Mouse (Mus musculus): ENCODE measurements around the gene Trip6. TPM values are rescaled to one million over a fixed set of nuclear protein-coding genes. Genes with fewer than 3 reads are reported as not detected.

Gene Trip6
- polyA plus RNA-seq, 1 experiment: 22.2 TPM

GRCm38 (mm10) chr5:137277360-137278342, 36.6 kb downstream of the Trip6 start:
- Histone ChIP-seq H3K4me3 (ENCODE audit: low read depth, low read length) (no peak overlapping the region), H3K9me3 (replicated peaks; ENCODE audit: control insufficient read depth, insufficient read depth, low read length, poor library complexity, severe bottlenecking) (0 out of 2 replicates have a peak, but pooled peaks cover 3% of the 10 kb centered on the region), H3K9ac (ENCODE audit: low read depth, poor library complexity, severe bottlenecking) (no peak overlapping the region), H3K36me3 (ENCODE audit: control insufficient read depth, insufficient read depth, low read length, poor library complexity, severe bottlenecking) (no peaks in the 10 kb centered on the region), H3K4me1 (ENCODE audit: control insufficient read depth, insufficient read depth, low read length) (no peaks in the 10 kb centered on the region), H3K27me3 (ENCODE audit: control insufficient read depth, insufficient read depth, low read length, poor library complexity, severe bottlenecking) (no peaks in the 10 kb centered on the region), H3K27ac (ENCODE audit: insufficient read depth, low read length) (no peak overlapping the region)
- TF ChIP-seq CTCF (IDR thresholded peaks at IDR 0.05; ENCODE audit: low read depth, low read length) (peak; percentile 35), EP300 (IDR thresholded peaks at IDR 0.05; ENCODE audit: insufficient read depth, low read depth, low read length) (no peak)

- Histone ChIP-seq H3K9me3 (replicated peaks; ENCODE audit: control insufficient read depth, insufficient read depth, low read length, poor library complexity, severe bottlenecking) (no peaks in the 10 kb centered on the region), H3K27me3 (ENCODE audit: control insufficient read depth, insufficient read depth, low read length, poor library complexity, severe bottlenecking) (no peaks in the 10 kb centered on the region), H3K4me1 (ENCODE audit: control insufficient read depth, insufficient read depth, low read length) (no peaks in the 10 kb centered on the region), H3K4me3 (ENCODE audit: low read depth, low read length) (peak overlapping the region; percentile 46), H3K9ac (ENCODE audit: low read depth, poor library complexity, severe bottlenecking) (peak overlapping the region; percentile 20; the same call in 1 of the 2 replicates), H3K27ac (ENCODE audit: insufficient read depth, low read length) (peak overlapping the region; percentile 69; the same call in 1 of the 2 replicates), H3K36me3 (ENCODE audit: control insufficient read depth, insufficient read depth, low read length, poor library complexity, severe bottlenecking) (no peaks in the 10 kb centered on the region)
- TF ChIP-seq EP300 (IDR thresholded peaks at IDR 0.05; ENCODE audit: insufficient read depth, low read depth, low read length) (peak; percentile 50; the same call in 1 of the 2 replicates), POLR2A (IDR thresholded peaks at IDR 0.05; ENCODE audit: insufficient read depth, low read length) (no peak)
Observed at GRCm38 (mm10) chr5:137268131-137268910, 45.9 kb downstream of the Trip6 start.

GRCm38 (mm10) chr5:137264787-137265186, 49.4 kb downstream of the Trip6 start:
- Histone ChIP-seq H3K27ac (ENCODE audit: insufficient read depth, low read length) (no peak overlapping the region), H3K9ac (ENCODE audit: low read depth, poor library complexity, severe bottlenecking) (no peak overlapping the region), H3K9me3 (replicated peaks; ENCODE audit: control insufficient read depth, insufficient read depth, low read length, poor library complexity, severe bottlenecking) (no peaks in the 10 kb centered on the region), H3K36me3 (ENCODE audit: control insufficient read depth, insufficient read depth, low read length, poor library complexity, severe bottlenecking) (no peaks in the 10 kb centered on the region), H3K4me3 (ENCODE audit: low read depth, low read length) (no peak overlapping the region), H3K4me1 (ENCODE audit: control insufficient read depth, insufficient read depth, low read length) (no peaks in the 10 kb centered on the region), H3K27me3 (ENCODE audit: control insufficient read depth, insufficient read depth, low read length, poor library complexity, severe bottlenecking) (no peaks in the 10 kb centered on the region)
- no peak for TF ChIP-seq POLR2A (IDR thresholded peaks at IDR 0.05; ENCODE audit: insufficient read depth, low read length)
- TF ChIP-seq EP300 (IDR thresholded peaks at IDR 0.05; ENCODE audit: insufficient read depth, low read depth, low read length): no peak
- TF ChIP-seq CTCF (IDR thresholded peaks at IDR 0.05; ENCODE audit: low read depth, low read length): no peak

- H3K4me3 ChIP-seq (ENCODE audit: low read depth, low read length): no peak overlapping the region
- no peaks in the 10 kb centered on the region for H3K9me3 ChIP-seq (replicated peaks; ENCODE audit: control insufficient read depth, insufficient read depth, low read length, poor library complexity, severe bottlenecking)
- H3K36me3 ChIP-seq (ENCODE audit: control insufficient read depth, insufficient read depth, low read length, poor library complexity, severe bottlenecking): no peaks in the 10 kb centered on the region
Observed at GRCm38 (mm10) chr5:137263897-137264720, 50.1 kb downstream of the Trip6 start.

More at GRCm38 (mm10) chr5:137263897-137264720, 50.1 kb downstream of the Trip6 start:
- H3K27ac ChIP-seq (ENCODE audit: insufficient read depth, low read length): no peak overlapping the region
- TF ChIP-seq POLR2A (IDR thresholded peaks at IDR 0.05; ENCODE audit: insufficient read depth, low read length) (no peak), CTCF (IDR thresholded peaks at IDR 0.05; ENCODE audit: low read depth, low read length) (no peak), EP300 (IDR thresholded peaks at IDR 0.05; ENCODE audit: insufficient read depth, low read depth, low read length) (no peak)
- no peaks in the 10 kb centered on the region for H3K4me1 ChIP-seq (ENCODE audit: control insufficient read depth, insufficient read depth, low read length)
- H3K27me3 ChIP-seq (ENCODE audit: control insufficient read depth, insufficient read depth, low read length, poor library complexity, severe bottlenecking): no peaks in the 10 kb centered on the region
- H3K9ac ChIP-seq (ENCODE audit: low read depth, poor library complexity, severe bottlenecking): no peak overlapping the region

Other genes starting within 250 kb of the Trip6 start
- gene Serpine1, start 242.1 kb downstream of the Trip6 start, polyA plus RNA-seq (2011; ENCODE audit: insufficient read depth, insufficient read length, low read depth, missing spikeins): 32.8 and 33.4 TPM in 2 replicates
- gene Trim56, start 198.2 kb downstream of the Trip6 start, polyA plus RNA-seq (2011; ENCODE audit: insufficient read depth, insufficient read length, low read depth, missing spikeins): 15.2 and 16.1 TPM in 2 replicates
- not detected in 2 replicates for gene Muc3, start 165.1 kb downstream of the Trip6 start, polyA plus RNA-seq (2011; ENCODE audit: insufficient read depth, insufficient read length, low read depth, missing spikeins)
- 2.2 and 2.5 TPM in 2 replicates for gene Muc3a, start 102.0 kb downstream of the Trip6 start, polyA plus RNA-seq (2011; ENCODE audit: insufficient read depth, insufficient read length, low read depth, missing spikeins)
- gene Ache, start 26.9 kb downstream of the Trip6 start, polyA plus RNA-seq (2011; ENCODE audit: insufficient read depth, insufficient read length, low read depth, missing spikeins): 0.31 TPM in 1 of 2 replicates, not detected in the other
- 6.4 and 8.7 TPM in 2 replicates for gene Ufsp1, start 19.8 kb downstream of the Trip6 start, polyA plus RNA-seq (2011; ENCODE audit: insufficient read depth, insufficient read length, low read depth, missing spikeins)
- 121 and 139 TPM in 2 replicates for gene Srrt, start 6.7 kb downstream of the Trip6 start, polyA plus RNA-seq (2011; ENCODE audit: insufficient read depth, insufficient read length, low read depth, missing spikeins)
- gene Slc12a9, start 19.2 kb upstream of the Trip6 start, polyA plus RNA-seq (2011; ENCODE audit: insufficient read depth, insufficient read length, low read depth, missing spikeins): 7.9 and 8.8 TPM in 2 replicates
- gene Ephb4, start 35.7 kb upstream of the Trip6 start, polyA plus RNA-seq (2011; ENCODE audit: insufficient read depth, insufficient read length, low read depth, missing spikeins): 17.1 and 20.7 TPM in 2 replicates
- 0.04 TPM in 1 of 2 replicates, not detected in the other for gene Zan, start 162.7 kb upstream of the Trip6 start, polyA plus RNA-seq (2011; ENCODE audit: insufficient read depth, insufficient read length, low read depth, missing spikeins)
- 14.4 and 15.0 TPM in 2 replicates for gene Pop7, start 188.1 kb upstream of the Trip6 start, polyA plus RNA-seq (2011; ENCODE audit: insufficient read depth, insufficient read length, low read depth, missing spikeins)
- gene Gigyf1, start 204.1 kb upstream of the Trip6 start, polyA plus RNA-seq (2011; ENCODE audit: insufficient read depth, insufficient read length, low read depth, missing spikeins): 33.5 and 37.9 TPM in 2 replicates
- not detected in 2 replicates for gene Epo, start 218.8 kb upstream of the Trip6 start, polyA plus RNA-seq (2011; ENCODE audit: insufficient read depth, insufficient read length, low read depth, missing spikeins)
- gene Gnb2, start 219.1 kb upstream of the Trip6 start, polyA plus RNA-seq (2011; ENCODE audit: insufficient read depth, insufficient read length, low read depth, missing spikeins): 208 and 237 TPM in 2 replicates
- not detected in 2 replicates for gene Actl6b, start 239.1 kb upstream of the Trip6 start, polyA plus RNA-seq (2011; ENCODE audit: insufficient read depth, insufficient read length, low read depth, missing spikeins)